Mouse (Mus musculus) lung, adult 2 months (tissue): ENCODE data around the gene Ergic3. TPM values are rescaled to one million over a fixed set of nuclear protein-coding genes. Genes with fewer than 3 reads are reported as not detected.
A peak's percentile ranks its signal among the peaks of the same experiment; 100 is the strongest.

Experiments used
- DNase-seq: peaks from one replicate; pipeline ENCODE4 v3.0.0; 2022
- H3K4me1 ChIP-seq: fragments of 200-500 bp; 2 replicates; pipeline ENCODE4 v1.6.1; 2011; ENCODE audit warnings: low read length; ENCODE audit not compliant: control insufficient read depth, insufficient read depth
- H3K4me3 ChIP-seq: fragments of 200-500 bp; replicated peaks from 2 replicates; pipeline ENCODE3; 2011; ENCODE audit warnings: low read depth, mild to moderate bottlenecking, control low read depth, low read length; ENCODE audit errors: extremely low read depth
- CTCF ChIP-seq: fragments of 200-500 bp; IDR thresholded peaks from 2 replicates; pipeline ENCODE4 v1.5.1; 2011; ENCODE audit warnings: mild to moderate bottlenecking, low read length, control low read depth; ENCODE audit not compliant: insufficient read depth
- POLR2A ChIP-seq: fragments of 200-500 bp; IDR thresholded peaks from 2 replicates; pipeline ENCODE4 v1.6.1; 2011; ENCODE audit warnings: low read depth, mild to moderate bottlenecking, control low read depth, low read length, borderline replicate concordance; ENCODE audit errors: extremely low read depth
- WGBS: fragments of 180-500 bp; shearing (Covaris S2); methylation state at CpG from one replicate; pipeline ENCODE4 v1.1.7; 2018; 5-methylcytosine and 5-hydroxymethylcytosine counted together
- polyA plus RNA-seq: library from polyadenylated mRNA; depleted of rRNA; stranded (reverse); fragments of >200 nt; gene quantifications from 2 replicates; pipeline ENCODE4 v1.2.3, GENCODE M21; 2012; rRNA removed

Gene Ergic3
- polyA plus RNA-seq, 1 experiment, result 260 TPM

DNA sequence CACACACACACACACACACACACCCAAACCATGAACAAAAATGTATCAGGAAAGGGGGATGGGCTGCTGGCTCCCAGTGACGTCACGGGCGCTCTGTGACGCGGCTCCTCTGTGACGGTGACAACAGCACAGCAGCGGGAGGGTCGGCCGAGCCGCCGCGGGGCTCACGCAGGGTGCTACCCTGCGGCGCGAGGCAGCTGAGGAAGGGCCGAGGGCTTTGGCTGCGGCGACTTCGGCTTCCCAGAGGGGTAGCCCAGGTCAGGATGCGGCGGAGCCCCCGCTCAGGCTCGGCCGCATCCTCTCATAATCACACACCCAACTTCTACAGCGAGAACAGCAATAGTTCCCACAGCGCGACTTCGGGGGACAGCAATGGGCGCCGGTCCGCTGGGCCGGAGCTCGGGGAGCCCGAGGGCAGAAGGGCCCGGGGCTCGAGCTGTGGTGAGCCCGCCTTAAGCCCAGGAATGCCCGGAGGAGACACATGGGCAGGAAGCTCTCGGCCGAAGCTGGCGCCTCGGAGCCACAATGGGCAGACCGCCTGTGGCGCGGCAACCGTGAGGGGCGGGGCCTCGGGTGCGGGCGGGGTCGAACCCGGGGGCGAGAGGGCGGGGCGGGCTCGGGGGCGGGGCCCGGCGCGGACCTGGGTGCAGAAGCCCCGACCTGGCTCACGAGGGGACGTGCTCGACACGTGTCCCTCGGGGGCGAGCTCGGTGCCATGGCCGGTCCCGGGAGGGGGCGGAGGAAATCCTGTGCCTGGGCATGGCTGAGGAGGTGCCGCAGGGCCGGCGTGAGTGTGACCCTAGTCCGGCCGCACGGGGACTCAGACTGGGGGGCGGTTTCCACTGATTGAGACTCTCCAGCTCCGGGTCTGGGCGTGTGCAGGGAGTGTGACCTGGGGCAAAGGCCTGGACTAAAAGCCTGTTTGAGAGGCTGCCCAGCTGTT is 57.5 kb downstream of the Ergic3 start, which contains the start of gene Spag4:
Gene Spag4 (plus strand): TSS at position 77 of the 943 bp plus-strand sequence.
- peak; percentile 71 for DNase-seq
- TF ChIP-seq POLR2A (no peak), CTCF (no peak)
- peak within 1 kb of the TSS; percentile 64 for H3K4me3 ChIP-seq
- no peaks in the 10 kb centered on the region for H3K4me1 ChIP-seq
- under 1% methylated on average over 81 of the region's 81 CpGs for WGBS

GRCm38 (mm10) chr2:156066126-156066525 is 58.3 kb downstream of the Ergic3 start:
- DNase-seq, result no peak
- H3K4me1 ChIP-seq, result no peaks in the 10 kb centered on the region
- 40% methylated on average over 10 of the region's 10 CpGs for WGBS
- no peak overlapping the region for H3K4me3 ChIP-seq
- TF ChIP-seq POLR2A (no peak), CTCF (no peak)

Other genes starting within 250 kb of the Ergic3 start
- 0.03 and 0.06 TPM in 2 replicates for gene Mmp24, start 232.7 kb upstream of the Ergic3 start, polyA plus RNA-seq
- gene BC029722, start 188.6 kb upstream of the Ergic3 start, polyA plus RNA-seq, result 57.4 and 65.1 TPM in 2 replicates
- 85.1 and 112 TPM in 2 replicates for gene Eif6, start 181.1 kb upstream of the Ergic3 start, polyA plus RNA-seq
- gene Fam83c, start 173.2 kb upstream of the Ergic3 start, polyA plus RNA-seq, result 0.03 and 2.1 TPM in 2 replicates
- gene Uqcc1, start 77.7 kb upstream of the Ergic3 start, polyA plus RNA-seq, result 13.5 and 24.0 TPM in 2 replicates
- not detected in 2 replicates for gene Gm15557, start 67.3 kb upstream of the Ergic3 start, polyA plus RNA-seq
- gene Gdf5, start 62.7 kb upstream of the Ergic3 start, polyA plus RNA-seq, result 0.37 and 0.59 TPM in 2 replicates
- 7.1 and 9.1 TPM in 2 replicates for gene Cep250, start 51.6 kb upstream of the Ergic3 start, polyA plus RNA-seq
- gene 6430550D23Rik, start 68 bp upstream of the Ergic3 start, polyA plus RNA-seq, result 1.0 and 1.8 TPM in 2 replicates
- gene Fer1l4, start 44.9 kb downstream of the Ergic3 start, polyA plus RNA-seq, result 0.63 and 0.98 TPM in 2 replicates
- 1.1 and 1.8 TPM in 2 replicates for gene Spag4, start 57.1 kb downstream of the Ergic3 start, polyA plus RNA-seq
- 114 and 121 TPM in 2 replicates for gene Cpne1, start 103.9 kb downstream of the Ergic3 start, polyA plus RNA-seq
- gene Rbm12, start 103.9 kb downstream of the Ergic3 start, polyA plus RNA-seq, result 12.5 and 21.1 TPM in 2 replicates
- gene Gm28036, start 119.0 kb downstream of the Ergic3 start, polyA plus RNA-seq, result 5.1 and 6.5 TPM in 2 replicates
- gene Romo1, start 136.0 kb downstream of the Ergic3 start, polyA plus RNA-seq, result 203 and 218 TPM in 2 replicates
- 40.6 and 42.8 TPM in 2 replicates for gene Nfs1, start 136.1 kb downstream of the Ergic3 start, polyA plus RNA-seq
- gene Rbm39, start 172.2 kb downstream of the Ergic3 start, polyA plus RNA-seq, result 65.2 and 81.0 TPM in 2 replicates
- gene Phf20, start 188.4 kb downstream of the Ergic3 start, polyA plus RNA-seq, result 15.8 and 19.9 TPM in 2 replicates